Mouse (Mus musculus) cortical plate, adult 2 months (tissue): Measurements from ENCODE around the gene Keg1. TPM values are rescaled to one million over a fixed set of nuclear protein-coding genes. Genes with fewer than 3 reads are reported as not detected.
"Not testable (repeated sequence)": the region's sequence is repeated elsewhere in the genome, so short reads cannot be mapped to it uniquely, and the experiment has no call there.

Source experiments
- H3K27ac ChIP-seq: fragments of 200-500 bp; 2 replicates; pipeline ENCODE4 v1.5.1; 2012; ENCODE audit warnings: low read length, control low read depth, inconsistent platforms; ENCODE audit not compliant: insufficient read depth
- H3K4me1 ChIP-seq: fragments of 200-500 bp; 2 replicates; pipeline ENCODE4 v1.6.1; 2011; ENCODE audit warnings: low read length; ENCODE audit not compliant: control insufficient read depth, insufficient read depth
- H3K4me3 ChIP-seq: fragments of 200-500 bp; 2 replicates; pipeline ENCODE4 v1.5.1; 2011; ENCODE audit warnings: mild to moderate bottlenecking, low read length, control low read depth; ENCODE audit not compliant: insufficient read depth
- CTCF ChIP-seq: fragments of 200-500 bp; IDR thresholded peaks from 2 replicates; pipeline ENCODE4 v1.5.1; 2011; ENCODE audit warnings: mild to moderate bottlenecking, control low read depth, low read length; ENCODE audit not compliant: insufficient read depth; ENCODE audit errors: extremely low read depth
- POLR2A ChIP-seq: fragments of 200-500 bp; IDR thresholded peaks from 2 replicates; pipeline ENCODE4 v1.6.1; 2011; ENCODE audit warnings: mild to moderate bottlenecking, low read length, control low read depth; ENCODE audit not compliant: insufficient read depth; ENCODE audit errors: extremely low read depth
- polyA plus RNA-seq: library from polyadenylated mRNA; depleted of rRNA; stranded (reverse); fragments of >200 nt; gene quantifications from 2 replicates; pipeline ENCODE4 v1.2.3, GENCODE M21; 2012; rRNA removed

Gene Keg1
- polyA plus RNA-seq: not detected in 2 replicates

DNA sequence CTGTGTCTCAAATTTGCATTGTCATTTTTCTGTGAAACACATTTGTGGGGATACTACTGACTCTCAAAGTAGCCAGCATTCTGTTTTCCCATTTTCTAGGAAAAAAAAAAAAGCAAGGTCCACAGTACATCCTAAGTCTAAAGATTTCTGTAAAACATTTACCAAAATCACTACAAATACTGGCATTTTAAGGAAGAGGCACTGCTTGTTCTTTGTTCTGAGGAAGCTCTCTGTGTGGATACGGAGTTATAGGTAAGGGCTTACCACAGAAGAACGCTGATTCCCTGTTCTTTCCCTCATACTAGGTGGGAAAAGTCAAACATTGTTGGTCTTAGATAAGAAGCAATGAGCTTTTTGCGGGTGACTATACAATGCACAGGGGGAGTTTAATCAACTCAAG is at the start of gene Keg1:
Gene Keg1 (plus strand): TSS at position 197 of the 400 bp plus-strand sequence.
- TF ChIP-seq CTCF (no peak), POLR2A (no peak)
- Histone ChIP-seq H3K4me3 (no peak within 1 kb of the TSS), H3K4me1 (no peaks in the 10 kb centered on the region), H3K27ac (no peak within 1 kb of the TSS)

- Histone ChIP-seq H3K27ac (no peak overlapping the region), H3K4me1 (no peaks in the 10 kb centered on the region), H3K4me3 (no peak overlapping the region)
- no peak for TF ChIP-seq POLR2A
- TF ChIP-seq CTCF: no peak
Measured at GRCm38 (mm10) chr19:12649511-12649910, 46.1 kb upstream of the Keg1 start.

DNA sequence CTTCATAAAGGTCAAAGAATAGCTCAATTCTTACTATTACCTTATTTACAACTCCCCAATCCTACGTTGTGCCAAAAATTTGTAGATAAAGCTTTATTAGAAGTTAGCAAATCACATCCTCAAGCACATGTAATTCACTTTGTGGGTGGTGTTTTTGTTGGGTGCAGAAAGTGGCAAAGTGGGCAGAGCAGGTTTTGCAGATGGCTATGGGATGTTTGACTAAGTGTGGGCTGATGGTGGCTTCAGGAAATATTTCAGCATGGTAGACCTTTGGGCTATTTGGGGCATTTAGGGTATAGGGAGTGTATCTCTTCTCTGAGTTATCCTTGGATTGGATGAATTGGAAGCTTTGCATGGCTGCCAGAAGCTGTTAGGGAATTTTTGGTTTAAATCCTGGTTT is 29.4 kb upstream of the Keg1 start:
- no peak overlapping the region for H3K27ac ChIP-seq
- H3K4me1 ChIP-seq: no peaks in the 10 kb centered on the region
- no peak overlapping the region for H3K4me3 ChIP-seq
- no peak for TF ChIP-seq POLR2A
- no peak for TF ChIP-seq CTCF

DNA sequence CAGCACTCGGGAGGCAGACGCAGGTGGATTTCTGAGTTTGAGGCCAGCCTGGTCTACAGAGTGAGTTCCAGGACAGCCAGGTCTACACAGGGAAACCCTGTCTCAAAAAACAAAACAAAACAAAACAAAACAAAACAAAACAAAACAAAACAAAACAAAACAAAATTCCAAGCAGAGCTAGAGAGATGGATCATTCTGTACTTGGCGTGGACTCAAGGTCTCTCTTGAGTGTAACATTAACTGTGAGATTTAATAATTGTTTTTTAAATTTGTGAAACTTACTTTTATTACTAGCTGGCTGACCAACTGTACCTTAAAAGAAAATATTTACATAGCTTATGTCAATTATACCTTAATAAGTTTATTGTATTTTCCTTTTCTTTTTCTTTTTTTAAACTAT is 27.0 kb upstream of the Keg1 start:
- H3K27ac ChIP-seq, H3K4me1 ChIP-seq, H3K4me3 ChIP-seq: not testable (repeated sequence)

DNA sequence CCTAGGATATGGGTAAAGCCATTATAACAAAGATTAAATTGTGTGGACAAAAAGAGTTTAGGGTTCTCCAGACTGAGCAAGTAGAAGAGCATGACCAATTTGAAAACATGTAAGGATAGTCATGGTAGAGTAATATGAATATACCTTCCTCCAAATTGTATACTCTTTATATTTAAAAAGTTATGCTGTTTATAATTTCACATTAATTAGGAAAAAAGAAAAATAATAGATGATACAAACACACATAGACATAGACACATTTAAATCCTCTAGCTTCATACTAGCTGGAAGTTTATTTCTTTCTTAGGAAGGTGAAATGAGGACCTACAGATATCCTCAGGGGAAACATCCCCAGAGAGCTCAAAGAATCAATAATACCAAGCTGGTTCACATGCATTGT is 25.4 kb upstream of the Keg1 start, which contains the start of gene Olfr1442:
Gene Olfr1442 (plus strand): TSS at position 301 of the 400 bp plus-strand sequence.
- H3K27ac ChIP-seq: no peak within 1 kb of the TSS
- TF ChIP-seq POLR2A: no peak
- no peak for TF ChIP-seq CTCF
- no peaks in the 10 kb centered on the region for H3K4me1 ChIP-seq
- H3K4me3 ChIP-seq: no peak within 1 kb of the TSS

DNA sequence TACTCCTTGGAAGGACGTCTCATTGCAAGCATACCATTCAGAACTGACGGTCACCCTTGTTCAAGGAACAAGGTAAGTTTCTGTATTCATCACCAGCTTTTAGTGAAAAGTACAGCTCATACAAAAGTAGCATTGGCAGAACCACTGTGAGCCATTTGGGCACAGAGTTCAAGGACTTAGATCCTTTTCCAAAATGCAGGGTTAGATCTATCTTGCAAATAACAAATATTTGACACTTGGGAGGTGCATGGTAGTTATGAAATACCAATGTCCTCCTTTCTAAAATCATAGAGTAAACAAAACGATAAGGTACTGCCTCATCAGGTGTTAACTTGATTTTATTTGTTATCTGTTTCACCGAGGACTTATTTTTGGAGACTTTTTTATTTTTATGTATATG is 24.5 kb upstream of the Keg1 start:
- TF ChIP-seq POLR2A (no peak), CTCF (no peak)
- no peak overlapping the region for H3K27ac ChIP-seq
- H3K4me1 ChIP-seq: no peaks in the 10 kb centered on the region
- H3K4me3 ChIP-seq: no peak overlapping the region

GRCm38 (mm10) chr19:12677812-12678211 is 17.8 kb upstream of the Keg1 start, which contains the start of gene Olfr1443:
TSS of gene Olfr1443 (plus strand) at chr19:12678112.
- TF ChIP-seq CTCF: no peak
- no peak for TF ChIP-seq POLR2A
- Histone ChIP-seq H3K4me3 (no peak within 1 kb of the TSS), H3K27ac (no peak within 1 kb of the TSS), H3K4me1 (no peaks in the 10 kb centered on the region)

GRCm38 (mm10) chr19:12684638-12685037 is 10.9 kb upstream of the Keg1 start:
- H3K4me3 ChIP-seq: no peak overlapping the region
- H3K4me1 ChIP-seq: no peaks in the 10 kb centered on the region
- H3K27ac ChIP-seq: no peak overlapping the region
- TF ChIP-seq CTCF: no peak
- no peak for TF ChIP-seq POLR2A

- TF ChIP-seq CTCF (no peak), POLR2A (no peak)
- no peak overlapping the region for H3K27ac ChIP-seq
- no peaks in the 10 kb centered on the region for H3K4me1 ChIP-seq
- H3K4me3 ChIP-seq: no peak overlapping the region
Measured at GRCm38 (mm10) chr19:12685231-12685630, 10.4 kb upstream of the Keg1 start.

GRCm38 (mm10) chr19:12696221-12696620 is 635 bp downstream of the Keg1 start:
- H3K4me3 ChIP-seq: no peak overlapping the region
- TF ChIP-seq CTCF (no peak), POLR2A (no peak)
- H3K27ac ChIP-seq: no peak overlapping the region
- H3K4me1 ChIP-seq: no peaks in the 10 kb centered on the region

DNA sequence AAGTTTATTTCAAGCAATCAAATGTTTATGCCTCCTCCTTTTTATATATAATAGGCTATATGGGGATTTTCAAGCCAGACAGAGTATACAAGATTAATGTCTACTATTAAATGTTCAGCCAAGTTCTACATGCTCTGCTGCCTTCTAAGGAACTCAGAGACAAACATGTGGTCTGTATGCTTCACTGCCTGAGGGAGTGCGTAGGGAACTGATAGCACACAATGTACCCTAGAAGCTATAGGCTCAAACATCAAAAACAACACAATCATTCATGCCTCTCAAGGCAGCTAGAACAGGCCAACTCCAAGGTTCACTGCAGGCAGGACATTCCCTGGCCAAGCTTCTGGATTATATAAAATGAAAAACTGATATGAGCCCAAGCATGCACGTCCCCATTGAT is 12.9 kb downstream of the Keg1 start:
- no peak for TF ChIP-seq CTCF
- TF ChIP-seq POLR2A: no peak
- no peak overlapping the region for H3K27ac ChIP-seq
- no peaks in the 10 kb centered on the region for H3K4me1 ChIP-seq
- no peak overlapping the region for H3K4me3 ChIP-seq
